Mouse (Mus musculus) T-cell, adult 2 months (primary cell): Measurements from ENCODE around the gene Mrpl16.

Source experiments
- DNase-seq: peaks from one replicate; pipeline ENCODE4 v3.0.0; 2022; ENCODE audit warnings: low spot score

Gene Mrpl16

DNA sequence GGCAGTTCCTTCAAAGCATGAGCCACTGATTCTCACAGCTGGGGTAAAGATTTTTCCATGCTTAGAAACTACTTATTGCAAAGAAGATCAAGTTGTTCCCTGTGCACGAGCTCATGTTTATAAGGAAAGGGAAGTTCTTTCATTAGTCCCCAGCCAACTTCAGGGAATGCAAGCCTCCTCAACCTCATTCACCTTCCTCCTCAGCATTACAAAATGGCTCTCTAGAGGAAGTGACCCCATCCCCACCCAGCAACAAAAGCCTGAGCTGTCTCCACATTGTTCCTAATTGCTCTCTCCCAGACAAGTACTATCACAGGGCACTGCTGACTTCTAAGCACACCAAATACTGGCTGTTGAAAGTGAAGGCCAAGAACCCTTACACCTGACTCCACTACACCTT, 34.2 kb downstream of the Mrpl16 start:
- no peak for DNase-seq

DNA sequence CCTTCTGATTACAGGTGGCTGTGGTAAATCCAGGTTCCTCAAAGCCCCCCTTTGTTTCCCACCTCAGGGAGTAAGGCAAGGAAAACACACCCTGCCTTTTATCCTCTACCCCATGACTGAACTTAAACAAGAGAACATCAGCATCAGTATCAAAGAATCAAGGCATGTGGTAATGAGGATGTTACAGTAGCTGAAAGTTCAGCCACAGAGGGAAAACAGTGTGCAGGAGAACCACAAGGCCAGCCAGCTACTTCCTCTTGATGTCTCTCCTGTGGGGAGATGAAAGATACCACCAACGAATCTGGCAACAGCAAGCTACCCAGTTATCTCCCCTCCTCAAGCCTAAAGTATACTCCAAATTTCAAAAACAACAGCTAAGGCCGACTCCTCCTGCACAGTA, 37.1 kb downstream of the Mrpl16 start:
- peak; percentile 65 for DNase-seq

- no peak for DNase-seq
These were observed 37.6 kb downstream of the Mrpl16 start for GRCm38 (mm10) chr19:11807822-11808221.

GRCm38 (mm10) chr19:11808452-11808851, 38.3 kb downstream of the Mrpl16 start:
- DNase-seq = no peak

- DNase-seq = no peak
These were observed 40.0 kb downstream of the Mrpl16 start for GRCm38 (mm10) chr19:11810003-11810758.

- no peak for DNase-seq
These were observed 40.7 kb downstream of the Mrpl16 start for GRCm38 (mm10) chr19:11810856-11811255.

DNA sequence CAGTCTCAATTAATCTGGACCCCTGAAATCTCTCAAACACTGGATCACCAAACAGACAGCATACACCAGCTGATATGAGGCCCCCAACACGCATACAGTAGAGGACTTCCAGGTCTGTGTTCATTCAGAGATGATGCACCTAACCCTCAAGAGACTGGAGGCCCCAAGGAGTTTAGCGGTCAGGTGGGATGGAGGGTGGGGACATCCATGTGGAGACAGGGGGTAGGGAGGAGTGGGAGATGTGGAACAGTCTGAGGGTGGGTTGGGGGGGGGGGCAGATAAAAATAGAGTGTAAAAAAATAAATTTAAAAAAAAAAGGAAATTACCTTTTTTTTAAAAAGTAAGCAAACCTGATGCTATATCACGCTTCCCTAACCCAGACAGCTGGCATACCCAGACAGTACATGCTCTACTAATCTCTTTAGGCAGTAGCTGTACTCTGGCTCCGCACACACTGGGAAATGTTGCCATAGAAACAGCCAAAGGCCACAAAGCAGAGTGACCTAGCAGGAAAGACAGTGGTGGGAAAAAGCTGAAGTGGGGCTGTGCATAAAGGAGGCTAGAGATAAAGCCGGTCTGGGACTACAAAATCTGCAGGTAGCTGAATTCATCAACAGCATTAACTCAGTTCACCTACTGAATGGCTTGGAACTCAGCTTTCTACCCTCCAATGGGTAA, 41.6 kb downstream of the Mrpl16 start:
- DNase-seq = no peak

- no peak for DNase-seq
These were observed 42.9 kb downstream of the Mrpl16 start for GRCm38 (mm10) chr19:11813136-11813535.

- no peak for DNase-seq
These were observed 43.5 kb downstream of the Mrpl16 start for GRCm38 (mm10) chr19:11813649-11814048.

DNA sequence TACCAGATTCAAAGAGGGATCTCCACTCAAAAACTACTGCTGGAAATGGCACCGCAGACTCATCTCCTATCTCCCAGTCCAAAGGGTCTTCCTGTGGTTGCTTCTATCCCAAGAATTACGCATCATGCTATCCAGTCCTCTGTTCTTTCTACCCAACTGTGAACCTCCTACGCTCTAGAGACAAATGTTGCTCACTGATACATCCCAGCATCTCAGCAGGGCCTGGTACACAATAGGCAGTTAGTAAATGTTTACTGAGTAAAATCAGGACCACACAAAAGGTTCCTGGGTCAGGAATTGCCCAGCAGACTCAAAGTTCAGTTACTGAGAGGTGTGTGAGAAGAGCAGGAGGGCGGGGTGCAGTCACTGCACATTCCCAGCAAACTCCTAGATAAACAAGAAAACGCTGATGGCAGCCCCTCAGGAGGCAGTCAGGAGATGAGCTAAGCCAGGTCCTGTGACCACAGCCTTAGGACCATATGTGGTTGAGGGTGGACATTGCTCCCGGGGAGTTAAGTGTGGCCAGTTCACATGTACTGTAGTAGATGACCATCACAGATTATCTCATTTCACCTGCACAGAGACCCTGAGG, 44.6 kb downstream of the Mrpl16 start:
- no peak for DNase-seq

DNA sequence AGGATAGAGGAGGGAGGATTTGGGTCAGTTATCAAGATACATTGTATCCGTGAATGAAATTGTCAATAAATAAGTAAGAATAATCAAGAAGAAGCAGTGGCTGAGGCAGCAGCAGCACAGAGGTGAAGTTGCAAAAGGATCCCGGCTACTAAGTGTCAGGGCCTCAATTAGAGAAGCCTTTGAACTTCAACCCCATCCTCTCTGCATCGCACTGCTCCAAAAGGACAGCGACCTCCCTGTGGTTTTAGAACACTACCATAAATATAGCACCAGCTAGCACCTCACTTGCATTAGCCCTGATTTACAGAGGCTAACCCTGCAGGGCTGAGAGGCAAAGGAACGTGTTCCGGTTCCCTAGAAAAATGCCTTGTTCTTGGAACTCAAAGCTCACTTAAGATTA, 46.5 kb downstream of the Mrpl16 start:
- no peak for DNase-seq

- DNase-seq = no peak
These were observed 47.4 kb downstream of the Mrpl16 start for GRCm38 (mm10) chr19:11817586-11817985.

- DNase-seq = peak; percentile 37
These were observed 48.3 kb downstream of the Mrpl16 start for GRCm38 (mm10) chr19:11818199-11819142.

GRCm38 (mm10) chr19:11819143-11819700, 49.0 kb downstream of the Mrpl16 start, which contains the start of gene Stx3:
TSS of gene Stx3 (minus strand) at chr19:11819403.
- no peak for DNase-seq

- DNase-seq = peak; percentile 42
These were observed 49.6 kb downstream of the Mrpl16 start for GRCm38 (mm10) chr19:11819800-11820199.

DNA sequence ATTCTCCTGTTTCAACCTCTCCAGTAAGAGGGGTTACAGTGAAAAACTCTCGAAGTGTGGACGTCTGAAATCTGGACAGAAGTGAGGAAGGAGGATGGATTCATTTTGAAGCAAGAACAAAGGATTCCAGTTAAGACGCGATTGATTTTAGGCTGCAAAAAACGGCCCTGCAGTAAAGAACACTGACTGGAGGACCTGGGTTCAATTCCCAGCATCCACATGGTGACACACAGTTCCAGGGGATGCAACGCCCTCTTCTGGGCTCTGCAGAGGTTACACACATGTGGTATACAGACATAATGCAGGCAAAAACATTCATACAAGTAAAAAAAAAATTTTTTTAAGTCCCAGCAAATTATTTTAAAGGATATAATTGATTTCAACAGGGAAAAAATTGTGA, 50.0 kb downstream of the Mrpl16 start:
- DNase-seq = no peak

DNA sequence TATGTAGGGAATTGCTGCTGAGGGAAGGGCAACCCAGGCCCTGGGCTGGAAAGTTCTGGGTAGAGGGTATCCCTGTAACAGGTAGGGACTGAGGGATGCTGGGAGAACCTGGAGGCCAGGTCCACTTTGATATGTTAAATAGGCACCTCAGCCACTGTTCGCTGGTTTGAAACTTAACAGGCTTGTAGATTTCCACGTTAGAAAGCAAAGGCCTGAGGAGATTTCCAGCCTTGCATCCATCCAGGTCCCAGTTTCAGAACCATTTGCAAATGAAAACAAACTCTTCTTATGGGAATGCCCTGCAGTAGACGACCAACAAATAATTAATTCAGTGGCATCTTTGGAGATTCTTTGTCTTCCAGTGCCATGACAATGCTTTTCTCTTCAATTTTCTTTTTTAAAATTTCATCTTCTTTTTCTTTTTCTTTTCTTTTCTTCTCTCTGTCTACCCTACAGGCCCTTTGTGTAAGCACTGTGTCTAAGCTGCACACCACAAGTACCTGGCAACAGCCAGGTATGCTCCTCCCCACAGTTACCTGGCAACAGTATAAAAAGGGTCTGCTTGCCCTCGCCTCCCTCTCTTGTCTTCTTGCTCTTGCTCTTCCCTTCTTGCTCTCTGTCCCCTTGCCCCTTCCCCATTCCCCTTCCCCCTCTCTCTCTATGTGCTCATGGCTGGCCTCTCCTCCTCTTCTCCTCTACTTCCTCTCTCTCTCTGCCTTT, 53.3 kb downstream of the Mrpl16 start:
- no peak for DNase-seq
